Mouse (Mus musculus): ENCODE measurements around the gene Nfatc3.
"Not testable (repeated sequence)": the region's sequence is repeated elsewhere in the genome, so short reads cannot be mapped to it uniquely, and the experiment has no call there.

GRCm38 (mm10) chr8:106012203-106012602, 46.4 kb upstream of the Nfatc3 start:
- TF ChIP-seq HCFC1 (IDR thresholded peaks at IDR 0.05; ENCODE audit: borderline replicate concordance, insufficient read depth, low read length); ZC3H11A (IDR thresholded peaks at IDR 0.05; ENCODE audit: borderline replicate concordance, low read depth, low read length): not testable (repeated sequence)
